ENCODE assay signal across 8 mouse cellular contexts in genomic region chr7:19560491-19561260, GRCm38 (mm10). TPM values are rescaled to one million over a fixed set of nuclear protein-coding genes. Genes with fewer than 3 reads are reported as not detected.
DNase-seq lines count a peak whose midpoint lies in the region; ATAC-seq and TF ChIP-seq lines count a peak whose summit lies in the region.

No protein-coding gene starts in this region.

- no peak for TF ChIP-seq EP300 in stomach, postnatal 0 days (optimal IDR thresholded peaks at IDR 0.05)

- DNase-seq in heart, adult 8-10 months (ENCODE audit: low spot score): no peak
- DNase-seq in heart, postnatal 4 days: peak; percentile 29
- DNase-seq in liver, embryonic 11.5 days (ENCODE audit: low spot score): no peak
- peak; percentile 65 for DNase-seq in stomach, postnatal 0 days (ENCODE audit: low spot score)
- no peak for DNase-seq in layer of hippocampus, adult 8-10 months (ENCODE audit: low spot score in 2 of 2)
- no peak for DNase-seq in layer of hippocampus, adult 11-12 months (ENCODE audit: low spot score)

- TF ChIP-seq POLR2A in bone marrow, adult 2 months (IDR thresholded peaks at IDR 0.05; ENCODE audit: borderline replicate concordance, control insufficient read depth, low read depth, low read length): no peak

- H3K27ac ChIP-seq in heart, embryonic 11.5 days (ENCODE audit: low read depth, low read length): peak overlapping the region; percentile 94; the same call in 1 of the 2 replicates
- peak overlapping the region; percentile 96 for H3K27ac ChIP-seq in bone marrow, adult 2 months (ENCODE audit: control insufficient read depth, insufficient read depth, low read depth, low read length, poor library complexity)
- H3K27ac ChIP-seq in liver, embryonic 11.5 days (ENCODE audit: low read depth, low read length): peak overlapping the region; percentile 90; the same call in 1 of the 2 replicates
- peak overlapping the region; percentile 95 for H3K27ac ChIP-seq in stomach, postnatal 0 days (replicated peaks)

- H3K36me3 ChIP-seq in heart, embryonic 11.5 days (ENCODE audit: control insufficient read depth, insufficient read depth, low read length): peaks cover 18% of the 10 kb centered on the region
- H3K36me3 ChIP-seq in liver, embryonic 11.5 days (ENCODE audit: control insufficient read depth, insufficient read depth, low read length): peaks cover 21% of the 10 kb centered on the region
- peaks cover 8% of the 10 kb centered on the region for H3K36me3 ChIP-seq in stomach, postnatal 0 days (ENCODE audit: control insufficient read depth, insufficient read depth, low read length)

- no peak for ATAC-seq in heart, embryonic 11.5 days (replicated peaks; ENCODE audit: insufficient number of reproducible peaks, low FRiP score, low TSS enrichment)
- ATAC-seq in liver, embryonic 11.5 days (replicated peaks; ENCODE audit: low FRiP score): no peak
- ATAC-seq in stomach, postnatal 0 days (ENCODE audit: low FRiP score, low TSS enrichment): no peak

- H3K9me3 ChIP-seq in heart, embryonic 11.5 days (replicated peaks; ENCODE audit: control insufficient read depth, low read length): peaks cover 3% of the 10 kb centered on the region; the same call in 1 of the 2 replicates
- no peaks in the 10 kb centered on the region; the same call in 1 of the 2 replicates for H3K9me3 ChIP-seq in liver, embryonic 11.5 days (ENCODE audit: control insufficient read depth, low read length)
- H3K9me3 ChIP-seq in stomach, postnatal 0 days (ENCODE audit: control insufficient read depth, low read length): no peaks in the 10 kb centered on the region

- H3K4me3 ChIP-seq in heart, embryonic 11.5 days (ENCODE audit: low read depth, low read length): peak overlapping the region; percentile 97
- peak overlapping the region; percentile 98 for H3K4me3 ChIP-seq in bone marrow, adult 2 months (replicated peaks; ENCODE audit: control insufficient read depth, low read depth, low read length)
- H3K4me3 ChIP-seq in liver, embryonic 11.5 days (ENCODE audit: low read depth, low read length): peak overlapping the region; percentile 99
- H3K4me3 ChIP-seq in stomach, postnatal 0 days (ENCODE audit: low read depth, low read length): peak overlapping the region; percentile 92

- H3K4me2 ChIP-seq in heart, embryonic 11.5 days: peak overlapping the region; percentile 100
- peak overlapping the region; percentile 98 for H3K4me2 ChIP-seq in liver, embryonic 11.5 days
- peak overlapping the region; percentile 94 for H3K4me2 ChIP-seq in stomach, postnatal 0 days (replicated peaks; ENCODE audit: low read depth)

- H3K4me1 ChIP-seq in heart, embryonic 11.5 days (ENCODE audit: control insufficient read depth, insufficient read depth, low read length): peaks cover 43% of the 10 kb centered on the region
- H3K4me1 ChIP-seq in bone marrow, adult 2 months (ENCODE audit: control insufficient read depth, insufficient read depth, low read length): peaks cover 8% of the 10 kb centered on the region
- peaks cover 42% of the 10 kb centered on the region for H3K4me1 ChIP-seq in liver, embryonic 11.5 days (replicated peaks; ENCODE audit: control insufficient read depth, insufficient read depth, low read length)
- H3K4me1 ChIP-seq in stomach, postnatal 0 days (replicated peaks; ENCODE audit: control insufficient read depth, insufficient read depth): peaks cover 15% of the 10 kb centered on the region

- TF ChIP-seq CTCF in bone marrow, adult 2 months (IDR thresholded peaks at IDR 0.05; ENCODE audit: control insufficient read depth, insufficient read depth, low read length): no peak
- TF ChIP-seq CTCF in stomach, postnatal 0 days (IDR thresholded peaks at IDR 0.05; ENCODE audit: low read depth): no peak

- peak overlapping the region; percentile 96 for H3K9ac ChIP-seq in heart, embryonic 11.5 days (ENCODE audit: low read depth, low read length)
- peak overlapping the region; percentile 94 for H3K9ac ChIP-seq in liver, embryonic 11.5 days (ENCODE audit: low read depth, low read length)
- H3K9ac ChIP-seq in stomach, postnatal 0 days (ENCODE audit: low read length): peak overlapping the region; percentile 95

- 21% methylated on average over 11 of the region's 11 CpGs for WGBS in heart, embryonic 11.5 days (ENCODE audit: insufficient replicate concordance)
- WGBS in bone marrow, adult 2 months: 5% methylated on average over 11 of the region's 11 CpGs
- 17% methylated on average over 11 of the region's 11 CpGs for WGBS in liver, embryonic 11.5 days
- 11% methylated on average over 11 of the region's 11 CpGs for WGBS in stomach, postnatal 0 days

- no peaks in the 10 kb centered on the region for H3K27me3 ChIP-seq in heart, embryonic 11.5 days (ENCODE audit: control insufficient read depth, insufficient read depth, low read length)
- H3K27me3 ChIP-seq in liver, embryonic 11.5 days (replicated peaks; ENCODE audit: control insufficient read depth, insufficient read depth, low read length): no peaks in the 10 kb centered on the region
- no peaks in the 10 kb centered on the region for H3K27me3 ChIP-seq in stomach, postnatal 0 days (ENCODE audit: control insufficient read depth, insufficient read depth, low read length)

RNA-seq across cellular contexts. Expression of gene Ppp1r37, which starts 2.2 kb away (rescaled TPM):
- polyA plus RNA-seq in heart, embryonic 11.5 days (2014; fragmentation: Nextera tagmentation; extraction: Ambion mirVana): 2.3 and 5.2 TPM in 2 replicates
- total RNA-seq in heart, adult 8-10 months (2022): 10 to 100 TPM; 61.6 to 72.9 (median 63.8) TPM
- polyA plus RNA-seq in bone marrow, adult 2 months (2011; ENCODE audit: insufficient read depth, insufficient read length, low replicate concordance, missing spikeins): 71.6 and 93.5 TPM in 2 replicates
- total RNA-seq in heart, postnatal 4 days (2021): 10 to 100 TPM; 45.4 to 45.6 TPM
- polyA plus RNA-seq in liver, embryonic 11.5 days (2014; fragmentation: Nextera tagmentation; extraction: Ambion mirVana): 2.9 and 3.1 TPM in 2 replicates
- 16.5 and 21.2 TPM in 2 replicates for polyA plus RNA-seq in stomach, postnatal 0 days (2015; fragmentation: Nextera tagmentation; extraction: Ambion mirVana)
- total RNA-seq in layer of hippocampus, adult 8-10 months (2022): 100 to 1,000 TPM in 2 of 4 experiments, 10 to 100 TPM in 2; 97.7 to 120 (median 108) TPM

RNA-seq across cellular contexts. Expression of gene Zfp296, which starts 16.4 kb away (rescaled TPM):
- polyA plus RNA-seq in heart, embryonic 11.5 days (2014; fragmentation: Nextera tagmentation; extraction: Ambion mirVana): 0.30 TPM in 1 of 2 replicates, not detected in the other
- under 1 TPM; 0.25 to 0.84 (median 0.34) TPM for total RNA-seq in heart, adult 8-10 months (2022)
- polyA plus RNA-seq in bone marrow, adult 2 months (2011; ENCODE audit: insufficient read depth, insufficient read length, low replicate concordance, missing spikeins): 2.8 and 3.0 TPM in 2 replicates
- under 1 TPM in 1 of 2 experiments, not detected in 1; 0.17 TPM for total RNA-seq in heart, postnatal 4 days (2021)
- polyA plus RNA-seq in liver, embryonic 11.5 days (2014; fragmentation: Nextera tagmentation; extraction: Ambion mirVana): 2.3 and 2.4 TPM in 2 replicates
- polyA plus RNA-seq in stomach, postnatal 0 days (2015; fragmentation: Nextera tagmentation; extraction: Ambion mirVana): 3.7 and 5.0 TPM in 2 replicates
- 1 to 10 TPM in 2 of 4 experiments, under 1 TPM in 2; 0.90 to 1.3 (median 1.0) TPM for total RNA-seq in layer of hippocampus, adult 8-10 months (2022)

RNA-seq across cellular contexts. Expression of gene Gemin7, which starts 16.7 kb away (rescaled TPM):
- 141 and 157 TPM in 2 replicates for polyA plus RNA-seq in heart, embryonic 11.5 days (2014; fragmentation: Nextera tagmentation; extraction: Ambion mirVana)
- total RNA-seq in heart, adult 8-10 months (2022): 10 to 100 TPM; 44.9 to 65.4 (median 52.1) TPM
- 52.9 and 74.3 TPM in 2 replicates for polyA plus RNA-seq in bone marrow, adult 2 months (2011; ENCODE audit: insufficient read depth, insufficient read length, low replicate concordance, missing spikeins)
- 10 to 100 TPM; 55.3 to 61.1 TPM for total RNA-seq in heart, postnatal 4 days (2021)
- 133 and 142 TPM in 2 replicates for polyA plus RNA-seq in liver, embryonic 11.5 days (2014; fragmentation: Nextera tagmentation; extraction: Ambion mirVana)
- 108 and 114 TPM in 2 replicates for polyA plus RNA-seq in stomach, postnatal 0 days (2015; fragmentation: Nextera tagmentation; extraction: Ambion mirVana)
- total RNA-seq in layer of hippocampus, adult 8-10 months (2022): 10 to 100 TPM; 43.4 to 54.4 (median 49.2) TPM

RNA-seq across cellular contexts. Expression of gene Nkpd1, which starts 43.0 kb away (rescaled TPM):
- polyA plus RNA-seq in heart, embryonic 11.5 days (2014; fragmentation: Nextera tagmentation; extraction: Ambion mirVana): 0.15 TPM in 1 of 2 replicates, not detected in the other
- not detected for total RNA-seq in heart, adult 8-10 months (2022)
- not detected in 2 replicates for polyA plus RNA-seq in bone marrow, adult 2 months (2011; ENCODE audit: insufficient read depth, insufficient read length, low replicate concordance, missing spikeins)
- not detected for total RNA-seq in heart, postnatal 4 days (2021)
- not detected in 2 replicates for polyA plus RNA-seq in liver, embryonic 11.5 days (2014; fragmentation: Nextera tagmentation; extraction: Ambion mirVana)
- polyA plus RNA-seq in stomach, postnatal 0 days (2015; fragmentation: Nextera tagmentation; extraction: Ambion mirVana): 30.8 and 33.0 TPM in 2 replicates
- under 1 TPM; 0.39 to 0.86 (median 0.77) TPM for total RNA-seq in layer of hippocampus, adult 8-10 months (2022)

RNA-seq across cellular contexts. Expression of gene Clasrp, which starts 43.6 kb away (rescaled TPM):
- 33.2 and 34.3 TPM in 2 replicates for polyA plus RNA-seq in heart, embryonic 11.5 days (2014; fragmentation: Nextera tagmentation; extraction: Ambion mirVana)
- 10 to 100 TPM in 3 of 4 experiments, 1 to 10 TPM in 1; 9.6 to 16.8 (median 12.1) TPM for total RNA-seq in heart, adult 8-10 months (2022)
- polyA plus RNA-seq in bone marrow, adult 2 months (2011; ENCODE audit: insufficient read depth, insufficient read length, low replicate concordance, missing spikeins): 64.7 and 98.2 TPM in 2 replicates
- 10 to 100 TPM; 33.0 to 33.7 TPM for total RNA-seq in heart, postnatal 4 days (2021)
- polyA plus RNA-seq in liver, embryonic 11.5 days (2014; fragmentation: Nextera tagmentation; extraction: Ambion mirVana): 33.4 and 45.5 TPM in 2 replicates
- 19.0 and 21.5 TPM in 2 replicates for polyA plus RNA-seq in stomach, postnatal 0 days (2015; fragmentation: Nextera tagmentation; extraction: Ambion mirVana)
- total RNA-seq in layer of hippocampus, adult 8-10 months (2022): 100 to 1,000 TPM in 2 of 4 experiments, 10 to 100 TPM in 2; 96.9 to 109 (median 101) TPM

Comparison
In these comparisons a context has a peak if more than half of its experiments do, and no peak if none do; other contexts are left out.
1. DNase-seq: peak in heart, postnatal 4 days (single experiment) and stomach, postnatal 0 days (single experiment); none in heart, adult 8-10 months (single experiment), liver, embryonic 11.5 days (single experiment), layer of hippocampus, adult 8-10 months (0 of 2) and layer of hippocampus, adult 11-12 months (single experiment).
2. Peak in every context shown above with its lines, with median percentiles within 50 percentile points of each other: H3K27ac ChIP-seq, H3K4me2 ChIP-seq, H3K4me3 ChIP-seq and H3K9ac ChIP-seq.